Mouse (Mus musculus) brain, embryonic 14.5 days (tissue): ENCODE data around the gene Ms4a13.

Source experiments
- CTCF ChIP-seq: fragments of 200-500 bp; IDR thresholded peaks from 2 replicates; pipeline ENCODE4 v1.5.1; 2012; ENCODE audit warnings: inconsistent platforms, mild to moderate bottlenecking, moderate library complexity, borderline replicate concordance; ENCODE audit not compliant: insufficient read depth, insufficient read length; ENCODE audit errors: extremely low read depth
- POLR2A ChIP-seq: fragments of 200-500 bp; IDR thresholded peaks from 2 replicates; pipeline ENCODE4 v1.6.1; 2012; ENCODE audit warnings: mild to moderate bottlenecking, inconsistent platforms, borderline replicate concordance; ENCODE audit not compliant: poor library complexity, insufficient read depth, insufficient read length, severe bottlenecking; ENCODE audit errors: extremely low read depth

DNA sequence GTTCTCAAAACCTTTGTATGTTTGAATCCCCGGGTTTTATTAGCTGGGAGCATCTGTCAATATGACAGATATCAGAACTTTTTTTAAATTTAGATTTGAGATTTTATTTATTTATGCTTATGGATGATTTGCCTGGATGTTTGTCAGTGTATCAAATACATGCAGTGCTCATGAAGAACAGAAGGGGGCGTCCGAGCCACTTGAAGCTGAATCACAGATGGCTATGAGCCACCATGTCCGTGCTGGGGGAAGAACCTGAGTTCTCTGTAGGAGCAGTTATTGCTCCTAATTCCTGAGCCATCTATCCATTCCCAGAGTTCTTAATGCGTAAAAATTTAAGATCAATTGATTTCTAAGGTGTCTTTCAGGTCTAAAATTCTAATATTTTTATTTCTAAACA lies 12.4 kb downstream of the Ms4a13 start:
- TF ChIP-seq CTCF, result peak; percentile 17; the same call in 1 of the 2 replicates
- TF ChIP-seq POLR2A, result no peak
